Mouse (Mus musculus): ENCODE measurements at regions not wholly inside any gene's neighbourhood (a gene's known extent, or its start where the extent isn't known, plus 50 kb on each side); places are given as distances from the start of the nearest gene placed in this dataset.

- no peak for DNase-seq
Measured at GRCm38 (mm10) chr5:39841186-39841585, 85.9 kb upstream of the Hs3st1 start.

GRCm38 (mm10) chr5:39840576-39840975 lies 85.3 kb upstream of the Hs3st1 start:
- no peak for DNase-seq

- DNase-seq, result no peak
Measured at GRCm38 (mm10) chr5:39832565-39832964, 77.3 kb upstream of the Hs3st1 start.

GRCm38 (mm10) chr5:39824680-39825079 lies 69.4 kb upstream of the Hs3st1 start:
- DNase-seq, result no peak

GRCm38 (mm10) chr5:39806643-39807042 lies 51.4 kb upstream of the Hs3st1 start:
- DNase-seq, result no peak
